Mouse (Mus musculus): Measurements from ENCODE around the gene Timp3. TPM values are rescaled to one million over a fixed set of nuclear protein-coding genes. Genes with fewer than 3 reads are reported as not detected.

Timp3 gene
- polyA plus RNA-seq, 1 experiment from 2014 or later, result 37.4 TPM

DNA sequence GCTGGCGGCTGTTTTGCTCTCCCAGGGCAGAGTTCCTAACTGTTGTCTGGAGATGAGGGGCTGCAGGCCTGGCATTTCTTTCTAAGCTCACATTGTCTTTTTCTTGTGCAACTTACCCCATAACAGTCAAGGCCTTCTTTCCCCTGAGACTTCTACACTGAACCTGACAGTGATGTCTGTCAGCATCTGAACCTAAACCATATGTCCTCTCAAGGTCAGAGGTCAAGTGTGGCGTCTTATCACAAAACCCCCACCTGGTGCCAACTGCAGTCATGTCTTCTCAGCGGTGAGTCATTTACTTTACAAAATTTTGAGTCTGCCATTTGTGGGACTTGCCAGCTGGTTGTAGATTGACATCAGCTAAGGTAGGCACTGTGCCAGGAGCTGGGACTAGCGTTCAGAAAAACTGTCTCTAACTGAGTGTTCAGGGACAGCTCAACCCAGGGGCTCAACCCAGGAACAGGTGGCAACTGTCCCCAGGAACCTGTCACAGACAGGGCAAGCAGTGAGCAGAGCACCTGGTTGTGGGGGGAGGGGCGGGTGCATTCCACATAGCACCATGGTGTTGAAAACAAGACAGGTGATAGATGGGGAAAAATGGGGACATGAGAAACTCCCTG, 87.8 kb downstream of the Timp3 start:
- H3K27me3 ChIP-seq (ENCODE audit: control insufficient read depth, insufficient read depth, low read depth, low read length), result no peaks in the 10 kb centered on the region
- H3K27ac ChIP-seq (ENCODE audit: low read length), result no peak overlapping the region
- no peaks in the 10 kb centered on the region for H3K36me3 ChIP-seq (ENCODE audit: control insufficient read depth, insufficient read depth, low read length)
- ATAC-seq, result no peak
- no peak overlapping the region for H3K9ac ChIP-seq (ENCODE audit: low read depth, low read length)
- H3K4me2 ChIP-seq (ENCODE audit: low read length), result no peak overlapping the region
- H3K4me1 ChIP-seq (ENCODE audit: control insufficient read depth, insufficient read depth, low read length), result no peaks in the 10 kb centered on the region
- no peaks in the 10 kb centered on the region for H3K9me3 ChIP-seq (replicated peaks; ENCODE audit: control insufficient read depth, low read length, poor library complexity, severe bottlenecking)
- no peak overlapping the region for H3K4me3 ChIP-seq (ENCODE audit: low read depth, low read length)
- WGBS, result 83% methylated on average over 5 of the region's 5 CpGs

DNA sequence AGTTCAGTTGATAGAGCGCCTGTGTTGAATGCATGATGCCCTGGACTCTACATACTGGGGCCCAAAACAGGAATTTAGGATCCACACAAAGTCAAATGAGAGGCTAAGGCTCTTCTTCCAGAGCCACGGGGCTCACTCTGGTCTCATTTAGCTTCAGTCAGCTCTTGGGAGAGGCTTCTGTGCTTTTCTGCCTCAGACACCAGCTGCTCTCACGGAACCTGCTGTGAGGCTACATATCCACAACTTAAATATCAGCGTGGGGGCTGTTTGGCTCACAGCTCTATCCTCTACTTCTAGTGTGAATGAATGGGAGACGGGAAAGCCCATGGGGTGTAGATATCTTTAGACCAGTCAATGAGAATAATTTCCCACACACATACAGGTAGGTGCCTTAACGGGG, 88.6 kb downstream of the Timp3 start:
- H3K36me3 ChIP-seq (ENCODE audit: control insufficient read depth, insufficient read depth, low read length), result no peaks in the 10 kb centered on the region
- H3K9ac ChIP-seq (ENCODE audit: low read depth, low read length), result no peak overlapping the region
- H3K27ac ChIP-seq (ENCODE audit: low read length), result no peak overlapping the region
- H3K4me1 ChIP-seq (ENCODE audit: control insufficient read depth, insufficient read depth, low read length), result no peaks in the 10 kb centered on the region
- H3K27me3 ChIP-seq (ENCODE audit: control insufficient read depth, insufficient read depth, low read depth, low read length), result no peaks in the 10 kb centered on the region
- H3K4me2 ChIP-seq (ENCODE audit: low read length), result no peak overlapping the region
- 59% methylated on average over 6 of the region's 6 CpGs for WGBS
- ATAC-seq, result no peak
- H3K4me3 ChIP-seq (ENCODE audit: low read depth, low read length), result no peak overlapping the region
- H3K9me3 ChIP-seq (replicated peaks; ENCODE audit: control insufficient read depth, low read length, poor library complexity, severe bottlenecking), result no peaks in the 10 kb centered on the region

DNA sequence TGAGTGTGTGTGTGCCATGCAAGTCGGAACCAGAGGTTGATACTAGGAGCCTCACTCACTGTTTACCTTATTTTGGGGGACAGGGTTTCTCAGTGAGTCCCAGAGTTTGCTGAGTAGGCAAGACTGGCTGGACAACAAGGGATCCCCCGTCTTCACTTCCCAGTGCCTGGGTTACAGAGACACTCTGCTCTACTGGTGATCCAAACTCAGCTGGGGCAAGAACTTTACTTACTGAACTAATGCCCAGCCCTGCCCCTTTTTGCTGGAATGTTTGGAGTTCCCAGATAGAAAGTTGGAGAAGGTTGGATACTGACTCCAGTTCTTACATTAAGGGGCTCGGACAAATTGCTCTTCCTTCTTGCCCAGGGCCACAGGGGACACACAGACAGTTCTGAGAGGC, 89.2 kb downstream of the Timp3 start:
- WGBS, result 90% methylated on average over 3 of the region's 3 CpGs
- ATAC-seq, result no peak

DNA sequence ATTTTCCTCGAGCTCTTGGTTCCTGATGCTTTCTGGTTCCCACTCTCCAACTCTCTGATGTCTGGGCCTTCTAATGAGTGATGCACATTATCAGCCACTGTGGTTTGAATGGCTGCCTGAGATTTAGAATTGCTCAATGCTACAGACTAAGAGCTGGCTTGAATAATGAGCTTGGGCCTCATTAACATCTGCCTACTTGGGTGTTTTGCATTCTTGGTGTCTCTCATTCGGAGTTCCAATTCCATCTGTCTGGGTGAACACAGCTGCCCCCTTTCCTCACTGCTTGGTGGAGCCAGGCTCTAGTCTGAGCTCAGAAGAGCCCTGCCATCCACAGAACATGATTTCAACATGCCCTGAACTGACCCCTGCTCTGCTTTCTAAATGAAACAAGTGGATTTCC, 89.7 kb downstream of the Timp3 start:
- Histone ChIP-seq H3K27ac (ENCODE audit: low read length) (no peak overlapping the region), H3K36me3 (ENCODE audit: control insufficient read depth, insufficient read depth, low read length) (no peaks in the 10 kb centered on the region), H3K27me3 (ENCODE audit: control insufficient read depth, insufficient read depth, low read depth, low read length) (no peaks in the 10 kb centered on the region), H3K9ac (ENCODE audit: low read depth, low read length) (no peak overlapping the region), H3K4me3 (ENCODE audit: low read depth, low read length) (no peak overlapping the region), H3K4me2 (ENCODE audit: low read length) (no peak overlapping the region), H3K9me3 (replicated peaks; ENCODE audit: control insufficient read depth, low read length, poor library complexity, severe bottlenecking) (0 out of 2 replicates have a peak, but pooled peaks cover 3% of the 10 kb centered on the region), H3K4me1 (ENCODE audit: control insufficient read depth, insufficient read depth, low read length) (no peaks in the 10 kb centered on the region)
- no peak for ATAC-seq
- 37% methylated on average over 2 of the region's 2 CpGs for WGBS

More for the DNA sequence above, 89.2 kb downstream of the Timp3 start:
- H3K4me3 ChIP-seq (ENCODE audit: low read depth, low read length), result no peak overlapping the region
- no peaks in the 10 kb centered on the region for H3K27me3 ChIP-seq (ENCODE audit: control insufficient read depth, insufficient read depth, low read depth, low read length)
- no peak overlapping the region for H3K9ac ChIP-seq (ENCODE audit: low read depth, low read length)
- no peak overlapping the region for H3K4me2 ChIP-seq (ENCODE audit: low read length)
- H3K4me1 ChIP-seq (ENCODE audit: control insufficient read depth, insufficient read depth, low read length), result no peaks in the 10 kb centered on the region
- no peaks in the 10 kb centered on the region for H3K36me3 ChIP-seq (ENCODE audit: control insufficient read depth, insufficient read depth, low read length)
- H3K9me3 ChIP-seq (replicated peaks; ENCODE audit: control insufficient read depth, low read length, poor library complexity, severe bottlenecking), result no peaks in the 10 kb centered on the region
- no peak overlapping the region for H3K27ac ChIP-seq (ENCODE audit: low read length)

DNA sequence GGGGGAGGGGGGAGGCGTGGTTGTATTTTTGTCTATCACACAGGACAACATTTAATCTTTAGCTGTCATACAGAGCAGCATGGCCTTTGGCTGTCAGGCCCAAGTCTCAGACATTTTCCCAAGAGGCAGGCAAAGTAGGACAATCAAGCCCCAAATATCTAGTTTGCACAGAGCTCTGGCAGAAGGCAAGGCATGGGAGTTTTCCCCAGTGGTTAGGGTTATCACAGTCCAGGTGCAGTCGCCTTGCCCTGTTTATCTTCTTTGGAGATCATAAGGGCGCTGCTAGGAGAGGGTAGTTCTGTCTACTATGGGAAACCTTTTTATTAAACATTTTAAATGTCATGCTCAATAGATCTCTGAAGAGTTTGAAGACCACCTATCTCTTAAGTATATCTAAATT, 92.2 kb downstream of the Timp3 start:
- Histone ChIP-seq H3K27ac (ENCODE audit: low read length) (no peak overlapping the region), H3K4me1 (ENCODE audit: control insufficient read depth, insufficient read depth, low read length) (no peaks in the 10 kb centered on the region), H3K9ac (ENCODE audit: low read depth, low read length) (no peak overlapping the region), H3K4me3 (ENCODE audit: low read depth, low read length) (no peak overlapping the region), H3K36me3 (ENCODE audit: control insufficient read depth, insufficient read depth, low read length) (no peaks in the 10 kb centered on the region), H3K27me3 (ENCODE audit: control insufficient read depth, insufficient read depth, low read depth, low read length) (no peaks in the 10 kb centered on the region), H3K4me2 (ENCODE audit: low read length) (no peak overlapping the region), H3K9me3 (replicated peaks; ENCODE audit: control insufficient read depth, low read length, poor library complexity, severe bottlenecking) (0 out of 2 replicates have a peak, but pooled peaks cover 3% of the 10 kb centered on the region)
- no peak for ATAC-seq
- WGBS, result 91% methylated on average over 3 of the region's 3 CpGs

DNA sequence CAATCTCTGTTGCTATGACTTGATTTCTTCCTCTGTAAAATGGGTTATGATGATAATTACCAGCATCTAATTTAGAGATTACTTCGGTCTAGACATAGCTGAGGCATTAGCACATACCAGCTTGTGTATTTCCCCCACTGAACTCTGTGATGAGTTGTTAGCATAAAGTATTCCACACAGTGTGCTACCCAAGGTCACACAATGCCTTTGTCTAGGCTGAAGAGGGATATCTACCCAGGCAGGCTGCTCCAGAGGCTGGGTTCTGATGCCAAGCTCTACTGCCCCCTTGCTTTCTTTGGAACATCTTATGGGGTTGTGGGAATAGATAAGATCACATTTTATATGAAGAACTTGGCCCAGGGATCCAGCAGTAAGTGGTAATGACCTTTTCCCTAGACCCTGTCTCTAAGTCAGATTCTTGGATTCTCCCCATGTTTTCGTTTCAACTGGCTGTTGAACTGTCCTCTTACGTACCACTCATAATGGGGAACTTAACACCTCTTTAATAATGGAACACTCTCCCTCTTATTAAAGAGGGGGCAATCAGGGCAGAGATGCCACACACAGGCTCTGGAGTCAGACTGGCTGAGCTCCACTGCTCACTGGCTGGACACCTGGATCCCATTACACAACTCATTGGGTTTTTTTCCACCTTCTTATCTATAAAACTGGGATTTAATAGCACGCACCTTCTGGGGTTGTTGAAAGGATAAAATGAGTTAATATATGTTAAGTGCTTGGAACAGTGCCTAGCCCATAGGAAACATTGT, 97.6 kb downstream of the Timp3 start:
- ATAC-seq, result no peak
- Histone ChIP-seq H3K27ac (ENCODE audit: low read length) (no peak overlapping the region), H3K9ac (ENCODE audit: low read depth, low read length) (no peak overlapping the region), H3K4me1 (ENCODE audit: control insufficient read depth, insufficient read depth, low read length) (no peaks in the 10 kb centered on the region), H3K9me3 (replicated peaks; ENCODE audit: control insufficient read depth, low read length, poor library complexity, severe bottlenecking) (0 out of 2 replicates have a peak, but pooled peaks cover 3% of the 10 kb centered on the region), H3K36me3 (ENCODE audit: control insufficient read depth, insufficient read depth, low read length) (no peaks in the 10 kb centered on the region), H3K27me3 (ENCODE audit: control insufficient read depth, insufficient read depth, low read depth, low read length) (no peaks in the 10 kb centered on the region), H3K4me3 (ENCODE audit: low read depth, low read length) (no peak overlapping the region), H3K4me2 (ENCODE audit: low read length) (no peak overlapping the region)
- 83% methylated on average over 4 of the region's 4 CpGs for WGBS

DNA sequence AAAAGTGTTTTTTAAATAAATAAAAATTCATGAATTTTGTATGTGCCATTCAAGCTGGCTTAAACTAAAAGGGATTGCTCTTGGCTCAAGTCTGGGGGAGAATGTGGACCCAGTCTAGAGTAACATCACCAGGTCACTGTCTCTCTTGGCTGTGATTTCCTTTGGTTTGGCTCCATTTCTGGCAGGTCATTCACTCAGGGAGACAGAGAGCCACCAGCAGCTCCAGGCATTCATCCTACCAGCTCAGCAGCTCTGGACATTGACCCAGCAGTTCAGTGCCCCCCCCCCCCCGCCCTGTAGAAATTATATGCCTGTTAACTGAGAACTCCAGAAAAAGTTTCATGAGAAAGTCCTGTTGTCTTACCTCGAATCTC, 98.2 kb downstream of the Timp3 start:
- no peaks in the 10 kb centered on the region for H3K4me1 ChIP-seq (ENCODE audit: control insufficient read depth, insufficient read depth, low read length)
- no peaks in the 10 kb centered on the region for H3K27me3 ChIP-seq (ENCODE audit: control insufficient read depth, insufficient read depth, low read depth, low read length)
- H3K9ac ChIP-seq (ENCODE audit: low read depth, low read length), result no peak overlapping the region
- 65% methylated on average over 2 of the region's 2 CpGs for WGBS
- no peak overlapping the region for H3K27ac ChIP-seq (ENCODE audit: low read length)
- no peak for ATAC-seq
- 0 out of 2 replicates have a peak, but pooled peaks cover 3% of the 10 kb centered on the region for H3K9me3 ChIP-seq (replicated peaks; ENCODE audit: control insufficient read depth, low read length, poor library complexity, severe bottlenecking)
- H3K4me3 ChIP-seq (ENCODE audit: low read depth, low read length), result no peak overlapping the region
- H3K36me3 ChIP-seq (ENCODE audit: control insufficient read depth, insufficient read depth, low read length), result no peaks in the 10 kb centered on the region
- H3K4me2 ChIP-seq (ENCODE audit: low read length), result no peak overlapping the region

Other genes starting within 250 kb of the Timp3 start
- gene Syn3, start 198.5 kb downstream of the Timp3 start, polyA plus RNA-seq (2015; fragmentation: Nextera tagmentation; extraction: Ambion mirVana), result 33.2 and 34.0 TPM in 2 replicates